Mouse (Mus musculus): ENCODE results near the gene Meiob. TPM values are rescaled to one million over a fixed set of nuclear protein-coding genes. Genes with fewer than 3 reads are reported as not detected.
A peak's percentile ranks its signal among the peaks of the same experiment; 100 is the strongest.

The Meiob gene
- total RNA-seq (2014; fragmentation: Nextera tagmentation) (7.6 and 8.4 TPM in 2 replicates), total RNA-seq (2017) (1.9 and 2.1 TPM in 2 replicates), polyA plus RNA-seq (2012) (0.07 and 0.13 TPM in 2 replicates)

DNA sequence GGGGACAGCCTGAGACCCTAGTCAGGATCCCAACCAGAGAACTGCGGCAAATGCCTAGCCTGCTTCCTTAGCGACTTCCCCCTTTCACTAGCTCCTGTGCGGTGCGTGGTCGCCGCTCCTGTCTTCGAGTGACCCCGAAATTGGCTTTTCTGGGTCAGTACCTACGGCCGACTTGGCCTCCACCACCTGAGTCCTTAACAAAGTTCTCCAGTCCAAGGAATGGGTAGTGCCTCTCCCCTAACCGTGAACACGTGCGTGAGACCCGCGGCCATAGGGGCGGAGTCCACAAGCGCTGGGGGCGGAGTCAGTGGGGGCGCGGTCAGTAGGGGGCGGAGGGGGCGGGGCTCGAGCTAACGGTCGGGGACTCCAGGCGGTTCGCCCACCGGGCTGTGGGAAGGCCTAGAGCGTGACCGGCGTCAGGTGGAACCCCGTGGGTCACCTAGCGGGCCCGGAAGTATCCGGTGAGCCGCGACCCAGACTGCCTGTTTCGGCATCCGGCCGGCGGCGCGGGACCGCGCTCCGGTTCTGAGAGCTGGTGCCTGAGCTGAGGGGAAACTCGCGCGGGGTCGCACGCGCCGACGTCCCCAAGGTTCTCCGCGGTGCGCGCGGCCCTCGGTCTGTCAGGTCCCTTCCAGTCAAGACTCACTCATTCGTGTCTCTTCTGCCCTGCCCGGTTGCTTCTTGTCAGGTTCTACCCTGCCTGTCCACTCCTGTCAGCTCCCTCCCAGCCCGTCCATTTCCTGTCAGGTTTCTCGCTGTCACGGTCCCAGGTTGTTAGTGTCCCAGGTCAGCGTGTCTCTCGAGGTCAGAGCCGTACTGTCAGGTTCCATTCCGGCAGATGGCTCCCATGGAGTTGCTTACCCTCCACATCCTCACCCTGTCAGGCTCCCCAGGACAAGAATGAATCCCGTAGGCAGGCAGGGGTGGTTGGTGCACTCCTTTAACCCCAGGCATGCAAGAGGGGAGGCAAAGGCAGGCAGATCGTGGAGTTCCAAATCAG lies at the start of gene Meiob:
TSS of gene Meiob (plus strand) at position 338 of the 1,000 bp plus-strand sequence.
- TF ChIP-seq GATA1 (IDR thresholded peaks at IDR 0.05; ENCODE audit: borderline replicate concordance, low read length) (no peak), GATA2 (IDR thresholded peaks at IDR 0.05; ENCODE audit: borderline replicate concordance, low read depth, low read length) (no peak), TAL1 (conservative IDR thresholded peaks at IDR 0.05; ENCODE audit: low read depth, low read length) (no peak), POLR2AphosphoS5 (IDR thresholded peaks at IDR 0.05; ENCODE audit: insufficient replicate concordance, low read depth, low read length) (no peak)
- no peaks in the 10 kb centered on the region for H3K9me3 ChIP-seq (replicated peaks)
- DNase-seq (ENCODE audit: low spot score) (peak; percentile 77), ATAC-seq (ENCODE audit: extremely low read depth, insufficient number of reproducible peaks, low FRiP score, poor library complexity, severe bottlenecking) (peak; percentile 79)
- 0 out of 2 replicates have a peak, but pooled peaks cover 2% of the 10 kb centered on the region for H3K27me3 ChIP-seq (ENCODE audit: insufficient read depth, low read length)
- H3K4me3 ChIP-seq (ENCODE audit: low read depth, low read length): peak within 1 kb of the TSS; percentile 80
- peaks cover 12% of the 10 kb centered on the region for H3K4me1 ChIP-seq (ENCODE audit: insufficient read depth, low read depth, low read length)
- no peaks in the 10 kb centered on the region for H3K36me3 ChIP-seq (replicated peaks)

DNA sequence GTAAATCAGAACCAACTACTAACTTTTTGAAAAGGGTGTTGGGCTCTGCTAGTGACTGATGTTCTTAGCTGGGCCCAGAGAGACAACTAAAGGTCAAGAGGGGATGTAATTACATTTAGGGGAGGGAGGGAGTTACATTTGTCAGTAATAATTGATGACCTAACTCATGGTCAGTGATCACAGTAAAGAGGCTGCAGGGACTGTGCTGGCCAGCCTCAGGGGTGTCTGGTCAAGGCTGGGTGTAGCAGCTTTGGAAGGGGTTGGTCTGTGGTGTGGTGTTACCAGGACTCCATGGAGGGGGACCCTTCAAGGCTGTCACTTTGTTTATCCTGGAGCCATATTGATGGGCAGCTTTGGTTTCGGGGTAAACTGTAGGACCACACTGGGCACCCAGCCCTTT lies 46.7 kb upstream of the Meiob start:
- no peaks in the 10 kb centered on the region for H3K9me3 ChIP-seq (replicated peaks)
- H3K36me3 ChIP-seq (replicated peaks): no peaks in the 10 kb centered on the region
- peaks cover 8% of the 10 kb centered on the region for H3K4me1 ChIP-seq (ENCODE audit: insufficient read depth, low read depth, low read length)
- H3K27me3 ChIP-seq (ENCODE audit: insufficient read depth, low read length): peaks cover 68% of the 10 kb centered on the region
- no peak overlapping the region for H3K4me3 ChIP-seq (ENCODE audit: low read depth, low read length)
- TF ChIP-seq CTCF (IDR thresholded peaks at IDR 0.05; ENCODE audit: low read depth, low read length): no peak
- no peak for ATAC-seq (ENCODE audit: extremely low read depth, insufficient number of reproducible peaks, low FRiP score, poor library complexity, severe bottlenecking)
- no peak for DNase-seq (ENCODE audit: low spot score)

DNA sequence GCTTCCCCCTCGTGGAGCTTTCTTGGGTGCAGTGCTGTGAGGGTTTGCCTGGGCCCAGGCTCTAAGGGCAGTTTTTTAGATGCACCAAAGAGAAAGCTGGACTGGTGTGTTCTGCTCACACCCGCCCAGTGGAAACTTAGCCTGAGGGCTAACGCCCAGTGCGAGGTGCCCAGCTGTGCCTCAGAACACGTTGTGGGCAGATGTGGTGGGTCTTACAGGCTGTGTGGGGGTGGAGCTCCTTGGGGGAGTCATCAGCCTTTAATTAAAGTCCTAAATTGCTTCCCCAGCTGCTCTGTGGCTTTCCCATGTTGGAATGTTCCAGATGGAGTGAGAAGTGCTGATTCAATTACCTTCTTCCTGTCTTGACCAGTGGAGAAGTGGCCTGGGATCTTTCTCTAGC lies 43.0 kb upstream of the Meiob start:
- Histone ChIP-seq H3K4me3 (ENCODE audit: low read depth, low read length) (no peak overlapping the region), H3K9me3 (replicated peaks) (no peaks in the 10 kb centered on the region), H3K27me3 (ENCODE audit: insufficient read depth, low read length) (peaks cover 54% of the 10 kb centered on the region), H3K4me1 (ENCODE audit: insufficient read depth, low read depth, low read length) (no peaks in the 10 kb centered on the region), H3K36me3 (replicated peaks) (no peaks in the 10 kb centered on the region)
- no peak for ATAC-seq (ENCODE audit: extremely low read depth, insufficient number of reproducible peaks, low FRiP score, poor library complexity, severe bottlenecking)
- no peak for DNase-seq (ENCODE audit: low spot score)
- TF ChIP-seq TAL1 (conservative IDR thresholded peaks at IDR 0.05; ENCODE audit: low read depth, low read length) (no peak), POLR2AphosphoS5 (IDR thresholded peaks at IDR 0.05; ENCODE audit: insufficient replicate concordance, low read depth, low read length) (no peak), GATA2 (IDR thresholded peaks at IDR 0.05; ENCODE audit: borderline replicate concordance, low read depth, low read length) (no peak), GATA1 (IDR thresholded peaks at IDR 0.05; ENCODE audit: borderline replicate concordance, low read length) (no peak), CTCF (IDR thresholded peaks at IDR 0.05; ENCODE audit: low read depth, low read length) (no peak)

DNA sequence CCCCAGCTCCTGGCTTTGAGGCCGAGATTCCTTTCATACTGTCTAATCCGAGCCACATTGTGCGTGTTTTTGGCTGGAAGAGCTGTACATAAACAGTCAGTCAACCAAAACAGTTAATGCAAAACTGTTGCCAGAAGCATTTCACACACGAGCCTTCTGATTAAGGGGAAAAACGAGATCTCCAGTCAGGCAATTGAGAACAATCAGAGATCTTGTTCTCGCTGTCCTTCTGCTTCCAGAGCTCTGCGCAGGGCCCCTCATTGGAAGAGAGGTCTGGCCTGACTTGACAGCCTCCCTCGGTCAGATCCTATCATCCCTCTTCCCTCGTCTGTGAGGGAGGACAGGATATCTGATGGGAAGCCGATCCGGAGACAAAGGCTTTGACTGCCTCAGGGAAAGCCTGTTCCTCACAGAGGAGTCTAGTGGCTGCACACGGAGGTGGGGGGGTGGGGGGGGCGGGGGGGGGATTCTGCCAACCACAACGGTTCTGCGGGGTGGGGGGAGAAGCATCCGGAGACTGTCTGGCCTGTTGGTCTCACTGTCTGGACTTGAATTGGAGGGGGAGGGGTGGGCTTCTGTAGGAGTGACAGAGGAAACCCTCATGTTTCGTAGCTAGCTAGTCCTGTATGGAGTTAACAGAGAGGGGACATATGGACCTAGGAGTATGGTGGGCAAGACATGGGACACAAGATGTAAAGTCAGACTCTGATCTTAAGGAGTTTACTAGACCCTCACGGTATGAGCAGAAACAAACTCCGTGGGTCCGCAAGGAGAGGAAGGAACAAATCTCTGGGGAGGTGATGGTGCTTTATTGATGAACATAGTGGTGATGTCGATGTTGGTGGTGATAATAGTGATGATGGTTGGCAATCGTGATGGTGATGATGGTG lies 38.8 kb upstream of the Meiob start:
- Histone ChIP-seq H3K27me3 (ENCODE audit: insufficient read depth, low read length) (peaks cover 46% of the 10 kb centered on the region), H3K4me1 (ENCODE audit: insufficient read depth, low read depth, low read length) (no peaks in the 10 kb centered on the region), H3K4me3 (ENCODE audit: low read depth, low read length) (no peak overlapping the region), H3K9me3 (replicated peaks) (no peaks in the 10 kb centered on the region), H3K36me3 (replicated peaks) (no peaks in the 10 kb centered on the region)
- DNase-seq (ENCODE audit: low spot score) (no peak), ATAC-seq (ENCODE audit: extremely low read depth, insufficient number of reproducible peaks, low FRiP score, poor library complexity, severe bottlenecking) (no peak)
- TF ChIP-seq TAL1 (conservative IDR thresholded peaks at IDR 0.05; ENCODE audit: low read depth, low read length): no peak
- no peak for TF ChIP-seq CTCF (IDR thresholded peaks at IDR 0.05; ENCODE audit: low read depth, low read length)
- no peak for TF ChIP-seq POLR2AphosphoS5 (IDR thresholded peaks at IDR 0.05; ENCODE audit: insufficient replicate concordance, low read depth, low read length)
- TF ChIP-seq GATA2 (IDR thresholded peaks at IDR 0.05; ENCODE audit: borderline replicate concordance, low read depth, low read length): no peak
- no peak for TF ChIP-seq GATA1 (IDR thresholded peaks at IDR 0.05; ENCODE audit: borderline replicate concordance, low read length)

DNA sequence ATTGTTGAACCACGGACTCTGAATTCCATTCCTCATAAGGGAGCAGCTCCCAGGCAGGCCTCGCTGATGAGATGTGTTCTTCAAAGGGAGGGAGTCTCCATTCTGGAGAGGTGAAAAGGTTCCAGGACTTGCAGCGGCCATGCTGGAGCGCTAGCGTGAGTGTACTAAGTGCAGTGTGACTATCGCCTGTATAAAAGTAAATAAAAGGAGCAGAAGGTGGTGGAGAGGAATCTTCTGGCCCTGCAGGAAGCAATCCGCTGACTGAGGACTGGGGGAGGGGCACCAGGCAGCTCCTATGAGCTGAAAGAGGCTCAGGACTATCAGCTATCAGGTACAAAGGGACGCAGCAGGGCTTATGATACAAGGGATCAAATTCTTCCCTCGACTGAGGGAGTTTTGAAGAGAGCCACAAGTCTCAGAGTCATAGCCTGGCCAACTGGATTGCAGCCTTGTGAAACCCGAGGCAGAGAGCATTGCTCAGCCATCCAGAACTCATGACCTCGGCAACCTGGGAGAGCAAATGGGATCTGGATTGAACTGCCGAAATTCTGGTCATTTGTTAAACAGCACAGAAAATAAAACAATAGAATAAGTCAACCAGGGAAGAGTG lies 37.7 kb upstream of the Meiob start:
- no peak for ATAC-seq (ENCODE audit: extremely low read depth, insufficient number of reproducible peaks, low FRiP score, poor library complexity, severe bottlenecking)
- no peak for TF ChIP-seq GATA2 (IDR thresholded peaks at IDR 0.05; ENCODE audit: borderline replicate concordance, low read depth, low read length)
- no peak for TF ChIP-seq CTCF (IDR thresholded peaks at IDR 0.05; ENCODE audit: low read depth, low read length)
- TF ChIP-seq TAL1 (conservative IDR thresholded peaks at IDR 0.05; ENCODE audit: low read depth, low read length): no peak
- TF ChIP-seq GATA1 (IDR thresholded peaks at IDR 0.05; ENCODE audit: borderline replicate concordance, low read length): no peak
- no peak for TF ChIP-seq POLR2AphosphoS5 (IDR thresholded peaks at IDR 0.05; ENCODE audit: insufficient replicate concordance, low read depth, low read length)
- Histone ChIP-seq H3K27me3 (ENCODE audit: insufficient read depth, low read length) (peaks cover 39% of the 10 kb centered on the region), H3K36me3 (replicated peaks) (no peaks in the 10 kb centered on the region), H3K4me1 (ENCODE audit: insufficient read depth, low read depth, low read length) (no peaks in the 10 kb centered on the region), H3K4me3 (ENCODE audit: low read depth, low read length) (no peak overlapping the region), H3K9me3 (replicated peaks) (no peaks in the 10 kb centered on the region)
- no peak for DNase-seq (ENCODE audit: low spot score)
